Mouse (Mus musculus) heart, embryonic 10.5 days (tissue): Measurements from ENCODE around the gene Mbl1. TPM values are rescaled to one million over a fixed set of nuclear protein-coding genes. Genes with fewer than 3 reads are reported as not detected.

Experiments used
- polyA plus RNA-seq: library from polyadenylated mRNA; unstranded; fragments of >200 nt; fragmentation: Nextera tagmentation; extraction: Ambion mirVana; gene quantifications from 2 replicates; pipeline ENCODE4 v1.2.1, GENCODE M21; 2016

Mbl1 gene
- polyA plus RNA-seq, 1 experiment from 2014 or later = 0.59 TPM

Other genes starting within 250 kb of the Mbl1 start
- gene Tspan14, start 184.7 kb upstream of the Mbl1 start, polyA plus RNA-seq = 42.3 and 58.6 TPM in 2 replicates
- 76.8 and 81.5 TPM in 2 replicates for gene Fam213a, start 137.7 kb upstream of the Mbl1 start, polyA plus RNA-seq
- 0.44 and 0.65 TPM in 2 replicates for gene Dydc2, start 82.2 kb upstream of the Mbl1 start, polyA plus RNA-seq
- not detected in 2 replicates for gene Dydc1, start 78.5 kb upstream of the Mbl1 start, polyA plus RNA-seq
- gene Mat1a, start 46.4 kb upstream of the Mbl1 start, polyA plus RNA-seq = 0.34 and 1.2 TPM in 2 replicates
- gene Sftpa1, start 19.7 kb upstream of the Mbl1 start, polyA plus RNA-seq = 0.67 and 0.70 TPM in 2 replicates
- gene Sftpd, start 33.7 kb downstream of the Mbl1 start, polyA plus RNA-seq = not detected in 2 replicates
- gene Gm2832, start 127.3 kb downstream of the Mbl1 start, polyA plus RNA-seq = not detected in 2 replicates
- gene Gm5798, start 197.2 kb downstream of the Mbl1 start, polyA plus RNA-seq = not detected in 2 replicates
- gene Gm7945, start 234.9 kb downstream of the Mbl1 start, polyA plus RNA-seq = not detected in 2 replicates